Mouse (Mus musculus) kidney, postnatal 10 days (tissue): ENCODE measurements around the gene Vps8.
A peak's percentile ranks its signal among the peaks of the same experiment; 100 is the strongest.

Source experiments
- DNase-seq: peaks from one replicate; pipeline ENCODE4 v3.0.0; 2021; ENCODE audit warnings: mixed read lengths

The Vps8 gene

DNA sequence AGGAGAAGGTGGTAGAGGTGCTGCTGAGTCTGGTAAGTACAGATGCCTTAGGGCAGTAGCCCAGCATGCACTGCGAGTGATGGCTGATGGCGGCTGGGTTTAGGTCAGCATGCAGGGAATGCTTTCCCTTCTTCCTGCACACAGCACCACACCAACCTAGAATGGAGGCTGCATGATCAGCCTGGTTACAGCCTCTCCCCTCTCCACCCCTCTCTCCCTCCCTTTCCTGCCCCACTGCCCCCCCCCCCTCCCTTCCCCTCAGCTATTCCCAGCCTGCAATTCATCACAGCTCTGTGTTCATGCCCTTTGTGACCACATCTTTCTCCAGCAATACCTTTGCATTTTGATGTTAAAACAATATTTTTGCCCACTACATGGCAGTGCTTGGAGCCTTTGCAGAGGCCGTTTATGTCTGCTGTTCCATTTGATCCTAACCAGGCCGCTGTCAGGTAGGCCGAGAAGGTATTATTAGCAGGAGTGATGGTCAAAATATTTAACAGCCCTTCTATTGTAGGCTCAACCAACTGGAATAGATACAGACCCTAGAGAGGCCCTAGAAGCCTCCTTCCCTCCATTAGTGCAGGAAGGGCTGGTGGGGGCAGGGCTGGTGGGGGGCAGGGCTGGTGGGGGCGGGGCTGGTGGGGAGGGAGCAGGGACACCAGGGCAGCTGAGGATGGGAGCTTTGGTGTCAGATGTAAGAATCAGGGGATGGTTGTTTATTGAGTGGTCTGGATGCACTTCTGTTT lies 17.5 kb upstream of the Vps8 start:
- no peak for DNase-seq

DNA sequence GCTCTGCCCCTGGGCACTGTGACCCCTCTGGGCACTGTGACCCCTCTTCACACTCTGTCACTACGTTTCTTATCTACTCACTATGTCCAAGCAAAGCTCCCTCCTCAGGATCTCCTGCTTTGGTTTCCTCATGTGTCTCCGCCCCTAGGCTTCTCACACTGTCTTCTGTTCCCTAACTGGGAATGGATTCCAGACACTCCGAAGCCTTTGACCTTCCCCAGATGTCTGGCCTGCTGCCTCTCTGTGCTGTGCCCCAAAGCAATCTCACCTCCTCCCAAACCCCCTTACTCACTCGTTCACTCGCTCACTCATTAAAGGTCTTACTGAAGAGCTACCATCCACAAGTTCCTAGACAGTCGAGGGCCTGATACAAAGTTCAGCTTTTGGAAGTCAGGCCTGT lies 16.8 kb upstream of the Vps8 start:
- DNase-seq: no peak

DNA sequence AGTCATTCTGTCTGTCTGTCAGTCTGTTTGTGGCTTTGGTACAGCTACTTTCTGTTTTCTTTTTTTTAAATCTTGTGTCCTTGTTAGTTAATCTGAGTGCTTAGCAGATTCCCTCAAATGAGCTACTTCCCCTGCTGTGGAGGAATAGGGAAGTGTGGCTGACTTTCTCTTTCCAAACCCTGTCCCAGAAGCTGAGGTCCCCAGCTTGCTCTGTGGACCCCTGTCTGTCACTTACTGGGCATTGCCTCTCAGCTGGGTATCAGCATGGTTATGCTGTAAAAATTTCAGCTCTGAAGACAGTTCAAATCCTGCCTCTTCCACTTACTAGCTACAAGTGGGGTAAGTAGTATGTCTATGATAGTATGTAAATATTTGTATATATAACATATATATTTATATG lies 11.1 kb upstream of the Vps8 start:
- no peak for DNase-seq

DNA sequence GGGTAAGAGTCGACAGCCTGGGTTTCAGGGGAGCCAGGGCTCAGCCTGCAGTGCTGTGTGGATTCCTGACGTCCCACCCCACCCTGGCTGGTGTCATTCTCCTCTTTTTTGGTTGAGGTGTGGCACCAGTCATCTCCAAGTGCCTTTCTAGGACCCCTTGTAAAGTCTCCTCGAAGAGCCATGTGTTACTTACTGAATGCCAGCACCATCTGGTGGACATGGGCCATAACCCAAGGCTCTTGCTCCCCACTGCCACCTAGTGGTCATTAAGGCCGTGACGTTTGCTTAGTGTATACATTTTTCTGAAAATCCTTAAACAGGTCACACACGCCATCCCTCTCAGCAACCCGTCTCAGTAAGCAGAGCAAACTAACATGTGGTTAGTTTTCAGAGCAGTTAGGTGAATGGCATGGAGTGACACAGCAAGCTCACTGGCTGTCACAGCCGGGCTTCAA lies 10.3 kb upstream of the Vps8 start:
- DNase-seq: peak; percentile 86

DNA sequence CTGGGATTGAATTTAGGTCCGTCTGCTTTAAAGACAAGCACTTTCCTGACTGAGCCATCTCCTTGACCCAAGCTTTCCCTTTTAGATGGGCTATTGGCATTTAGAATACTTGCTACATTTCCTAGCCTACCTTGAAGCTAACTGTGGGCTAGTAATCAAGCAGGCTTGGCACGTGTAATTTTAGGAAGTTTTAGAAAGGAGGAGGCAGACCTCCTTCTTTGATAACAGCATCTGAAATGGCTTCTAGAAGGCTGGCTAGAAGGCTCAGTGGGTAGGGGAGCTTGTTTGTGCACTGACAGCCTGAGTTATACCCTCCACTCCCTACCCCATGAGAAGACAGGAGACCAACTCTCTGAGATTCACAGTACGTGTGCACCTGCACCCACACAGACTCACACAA lies 9.1 kb upstream of the Vps8 start:
- no peak for DNase-seq

DNA sequence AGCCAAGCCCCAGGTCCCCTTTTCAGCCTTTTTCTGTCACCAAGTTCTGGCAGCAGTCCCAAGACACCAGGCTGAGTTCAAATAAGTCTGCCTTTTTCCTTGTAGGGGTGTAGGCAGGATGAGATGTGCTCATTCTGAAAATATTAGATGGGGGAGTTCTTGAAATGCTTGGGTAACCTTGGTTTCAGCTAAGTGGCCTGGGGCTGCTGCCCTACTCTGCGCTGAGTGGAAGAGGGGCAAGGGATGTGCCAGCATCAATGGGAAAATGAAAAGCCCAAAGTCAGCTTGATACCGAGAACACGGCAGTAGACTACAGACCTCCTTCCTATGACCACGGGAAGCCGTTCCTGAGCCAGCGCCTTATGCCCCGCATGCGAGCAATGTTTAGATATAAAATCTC lies 7.8 kb upstream of the Vps8 start:
- no peak for DNase-seq

DNA sequence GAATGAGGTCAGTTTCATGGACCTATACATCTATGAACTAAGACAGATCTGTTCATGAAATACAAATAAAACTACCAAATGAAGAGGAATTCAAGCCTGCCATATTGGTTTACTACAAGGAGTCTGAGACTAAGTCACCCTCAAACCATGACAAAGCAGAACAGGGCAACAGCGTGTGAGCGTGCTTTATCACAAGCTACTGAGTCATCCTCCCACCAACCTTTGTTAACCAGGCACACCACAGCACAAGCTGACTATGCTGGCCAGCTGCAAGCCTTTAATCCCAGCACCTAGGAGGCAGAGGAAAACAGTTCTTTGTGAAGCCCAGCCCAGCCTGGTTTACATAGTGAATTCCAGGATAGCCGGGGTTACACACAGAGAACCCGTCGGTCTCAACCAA lies 4.9 kb upstream of the Vps8 start:
- no peak for DNase-seq

DNA sequence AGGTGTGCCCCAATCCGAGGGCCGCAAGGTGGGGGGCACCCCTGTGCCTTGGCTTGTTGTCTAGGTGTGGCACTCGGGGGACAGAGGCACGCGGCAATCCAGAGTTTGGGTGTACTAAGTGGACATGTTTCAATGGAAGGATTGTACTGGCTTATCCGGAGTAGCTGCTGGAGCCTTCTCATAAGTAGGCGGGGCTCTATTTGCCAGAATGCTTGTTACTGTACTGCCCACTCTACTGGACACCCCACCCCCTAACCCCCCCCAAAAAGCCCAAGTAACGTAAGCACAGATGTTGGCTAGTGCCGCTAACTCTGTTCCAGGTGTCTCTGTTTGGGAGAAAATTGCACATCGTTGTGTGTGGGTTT lies 610 bp downstream of the Vps8 start:
- no peak for DNase-seq

DNA sequence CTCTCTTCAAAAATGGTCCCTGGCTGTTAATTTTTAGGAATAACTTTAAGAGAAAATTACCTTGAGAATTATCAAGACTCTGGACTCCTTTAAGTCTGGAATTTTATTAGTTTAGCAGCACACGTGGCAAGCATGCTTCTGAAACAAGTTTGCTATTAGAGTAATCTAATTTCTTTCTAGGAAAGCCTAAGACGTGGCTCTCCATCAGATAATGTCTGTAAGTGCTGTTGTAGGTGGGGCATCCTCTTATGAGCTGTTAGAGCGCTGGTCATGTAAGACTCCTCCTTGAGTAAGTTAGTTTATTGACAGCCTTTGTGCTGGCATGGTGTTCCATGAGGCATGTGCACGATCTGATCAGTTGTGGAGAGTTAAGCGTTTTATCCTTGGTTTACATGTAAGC lies 5.2 kb downstream of the Vps8 start:
- no peak for DNase-seq

DNA sequence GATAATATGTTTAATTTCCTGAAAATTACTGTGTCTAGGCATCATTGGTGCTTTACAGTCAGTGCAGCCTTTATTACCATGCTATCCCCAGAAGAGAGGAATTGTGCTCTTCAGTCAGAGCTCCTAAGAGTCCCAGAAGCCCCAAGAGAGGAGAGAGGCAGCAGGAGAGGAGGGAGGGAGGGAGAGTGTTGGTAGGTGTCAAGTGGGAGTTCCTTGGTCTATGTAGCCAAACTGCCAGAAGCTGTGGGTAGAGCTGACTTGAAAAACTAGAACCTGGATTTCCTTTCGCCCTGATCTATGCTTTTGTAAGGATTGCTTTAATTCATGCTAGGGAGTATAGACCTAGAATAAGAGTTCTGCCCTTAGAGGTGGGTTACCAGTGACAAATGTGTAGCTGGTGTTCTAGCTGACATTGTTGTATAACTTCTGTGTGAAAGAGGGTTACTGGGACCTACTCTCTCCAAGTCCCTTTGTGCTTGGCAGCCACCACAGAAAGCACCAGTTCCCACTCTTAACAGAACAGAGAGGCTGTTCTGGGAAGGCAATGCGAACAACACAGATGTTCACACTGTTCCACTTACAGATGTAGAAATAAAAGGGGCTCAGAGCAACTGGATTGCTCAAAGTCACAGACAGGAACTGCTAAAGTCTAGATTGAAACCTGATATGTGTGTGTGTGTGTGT lies 7.6 kb downstream of the Vps8 start:
- DNase-seq: no peak

DNA sequence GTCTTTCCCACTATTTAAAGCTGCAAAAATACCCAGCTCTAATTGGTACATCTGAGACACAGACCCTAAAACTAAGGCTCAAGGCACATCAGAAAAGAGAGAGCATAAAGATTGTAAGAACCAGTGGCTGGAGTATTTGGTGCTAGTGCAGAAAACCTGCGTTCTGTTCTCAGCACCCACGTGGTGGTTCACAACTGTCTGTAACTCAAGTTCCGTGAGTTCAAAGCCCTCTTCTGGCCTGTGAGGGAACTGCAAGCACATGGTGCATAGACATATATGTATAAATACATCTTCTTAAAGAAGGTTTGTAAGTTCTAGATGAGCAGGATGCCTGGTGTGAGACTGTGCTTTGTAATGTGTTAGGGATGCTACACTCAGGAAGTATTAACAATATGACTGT lies 8.7 kb downstream of the Vps8 start:
- DNase-seq: no peak

DNA sequence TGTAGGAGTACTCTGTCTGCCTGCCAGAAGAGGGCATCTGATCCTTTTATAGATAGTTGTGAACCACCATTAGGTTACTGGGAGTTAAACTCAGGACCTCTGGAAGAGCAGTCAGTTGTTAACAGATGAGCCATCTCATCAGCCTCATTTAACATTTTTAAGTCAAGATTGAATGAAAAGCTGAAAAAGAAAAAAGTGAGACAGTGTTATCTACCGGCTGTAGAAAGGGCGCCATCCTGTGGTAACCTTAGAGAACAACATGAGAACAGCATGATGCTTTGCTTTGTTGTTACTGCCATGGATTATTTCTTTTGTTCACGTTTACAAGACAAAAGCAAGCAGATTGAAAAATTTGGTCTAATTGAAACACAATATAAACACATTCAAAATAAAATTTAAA lies 10.6 kb downstream of the Vps8 start:
- DNase-seq: no peak

DNA sequence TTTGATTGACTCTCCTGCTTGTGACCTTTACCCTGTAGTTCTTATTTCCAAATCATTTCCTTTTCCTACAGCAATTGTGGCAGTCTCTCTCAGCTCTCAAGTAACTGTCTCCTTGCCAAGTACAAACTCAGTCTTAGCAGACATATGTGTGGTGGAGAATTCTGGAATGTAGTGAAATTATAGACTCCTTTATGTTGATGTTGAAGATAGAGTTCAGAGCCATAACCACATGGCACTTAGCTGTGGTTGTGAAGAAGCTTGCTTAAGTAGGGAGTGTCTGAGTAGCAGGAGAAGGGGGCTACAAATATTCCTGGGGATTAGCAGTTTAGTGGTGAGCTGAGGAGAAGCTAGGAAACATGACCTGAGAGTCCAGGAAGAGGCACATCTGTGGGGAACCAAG lies 18.1 kb downstream of the Vps8 start:
- no peak for DNase-seq

DNA sequence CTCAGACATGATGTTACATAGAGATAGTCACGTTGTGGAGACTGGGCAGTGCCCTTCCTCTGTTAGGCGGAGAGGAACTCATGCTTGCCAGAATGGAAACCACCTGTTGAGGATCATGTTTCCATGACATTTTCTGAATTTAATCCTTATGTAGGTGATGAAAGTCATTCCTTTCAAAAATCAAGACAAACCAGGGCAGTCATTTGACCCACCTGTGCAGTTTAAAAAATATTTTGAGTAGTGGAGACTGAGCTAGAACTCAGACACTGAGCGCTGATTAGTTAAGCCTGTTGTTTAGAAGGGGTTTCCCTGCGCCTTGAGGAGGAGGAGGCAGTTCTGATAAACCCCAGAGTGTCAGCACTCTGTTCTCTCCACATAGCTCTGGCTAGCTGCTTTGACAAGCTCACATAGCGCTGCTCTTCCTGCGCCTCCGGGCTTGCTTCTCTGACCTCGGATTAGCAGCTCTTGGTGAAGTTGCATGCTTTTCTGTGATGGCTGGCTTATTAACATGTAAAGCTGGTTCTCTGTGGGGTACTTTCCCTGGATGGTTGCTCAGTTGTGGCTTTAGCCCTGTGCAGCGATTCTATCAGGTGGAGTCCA lies 22.2 kb downstream of the Vps8 start:
- no peak for DNase-seq

DNA sequence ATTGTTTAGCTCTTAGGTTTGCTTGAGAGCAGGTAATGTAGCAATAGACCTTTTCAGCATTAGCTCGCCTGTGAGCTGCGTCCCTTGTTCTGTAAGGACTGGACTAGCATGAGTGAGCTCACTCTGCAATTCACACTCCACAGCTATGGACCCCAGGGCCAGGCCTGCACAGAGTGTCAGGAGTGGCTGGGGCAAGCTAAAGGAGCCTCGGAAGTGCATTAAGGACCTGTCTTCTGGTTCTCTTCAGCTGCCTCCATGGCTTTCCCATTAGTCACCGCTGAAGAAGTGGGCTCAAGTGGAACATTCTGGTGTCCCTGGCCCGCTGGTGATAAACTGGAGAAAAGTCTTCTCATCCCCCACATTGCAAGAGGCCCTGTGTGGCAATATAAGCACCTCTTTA lies 24.5 kb downstream of the Vps8 start:
- DNase-seq: no peak

DNA sequence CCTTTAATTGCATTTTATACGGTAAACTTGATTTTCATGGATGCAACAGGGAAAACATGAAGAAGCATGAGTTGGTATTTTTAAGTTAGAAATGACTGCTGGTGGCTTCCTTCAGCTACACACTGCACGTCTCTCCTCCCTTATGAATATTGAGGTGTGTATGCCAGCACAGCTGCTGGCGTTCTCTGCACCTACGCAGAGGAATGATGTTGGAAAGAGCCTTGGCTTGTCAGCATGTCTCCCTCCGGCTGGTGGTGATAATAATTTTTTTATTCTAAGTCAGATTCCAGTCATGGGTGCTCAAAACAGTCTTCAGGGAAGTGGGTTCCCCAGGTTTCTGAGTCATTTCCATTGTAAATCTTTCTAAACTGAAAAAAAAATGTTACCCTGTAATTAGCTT lies 25.5 kb downstream of the Vps8 start:
- DNase-seq: no peak

DNA sequence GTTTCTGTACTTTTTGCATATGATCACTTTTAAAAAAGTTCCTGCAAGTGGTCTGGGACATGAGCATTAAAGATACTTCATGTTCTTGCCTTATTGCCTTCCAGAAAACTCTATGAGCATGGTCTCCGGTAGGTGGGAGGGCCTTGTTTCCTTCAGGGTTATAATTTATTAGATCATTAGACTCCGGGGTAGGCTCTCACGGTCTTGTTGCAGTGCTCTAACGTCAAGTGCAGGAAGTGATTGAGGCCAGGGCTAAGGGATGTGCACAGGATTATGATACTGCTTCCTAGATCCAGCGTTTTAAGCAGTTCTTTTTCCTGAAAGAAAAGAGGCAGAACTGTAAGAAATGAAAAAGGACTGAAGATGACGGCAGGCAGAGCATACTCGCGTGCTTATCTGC lies 27.0 kb downstream of the Vps8 start:
- no peak for DNase-seq

DNA sequence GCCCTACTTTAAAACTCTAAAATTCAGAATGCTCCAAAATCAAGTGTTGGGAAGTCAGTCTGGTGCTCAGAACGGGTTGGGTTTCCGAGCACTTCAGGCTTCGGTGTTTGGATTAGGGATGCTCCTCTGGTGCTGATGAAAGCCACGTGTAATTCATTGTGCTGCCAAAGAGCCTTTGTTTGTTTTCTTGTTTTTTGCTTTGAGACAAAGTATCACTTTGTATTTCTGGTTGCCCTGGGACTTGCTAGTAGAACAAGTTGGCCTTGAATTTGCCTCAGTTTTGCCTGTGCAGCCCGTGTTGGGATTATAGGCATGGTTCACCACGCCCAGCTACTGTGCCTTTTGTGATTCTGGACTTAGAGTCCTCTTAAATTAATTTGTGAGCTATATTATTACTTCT lies 29.7 kb downstream of the Vps8 start:
- no peak for DNase-seq

DNA sequence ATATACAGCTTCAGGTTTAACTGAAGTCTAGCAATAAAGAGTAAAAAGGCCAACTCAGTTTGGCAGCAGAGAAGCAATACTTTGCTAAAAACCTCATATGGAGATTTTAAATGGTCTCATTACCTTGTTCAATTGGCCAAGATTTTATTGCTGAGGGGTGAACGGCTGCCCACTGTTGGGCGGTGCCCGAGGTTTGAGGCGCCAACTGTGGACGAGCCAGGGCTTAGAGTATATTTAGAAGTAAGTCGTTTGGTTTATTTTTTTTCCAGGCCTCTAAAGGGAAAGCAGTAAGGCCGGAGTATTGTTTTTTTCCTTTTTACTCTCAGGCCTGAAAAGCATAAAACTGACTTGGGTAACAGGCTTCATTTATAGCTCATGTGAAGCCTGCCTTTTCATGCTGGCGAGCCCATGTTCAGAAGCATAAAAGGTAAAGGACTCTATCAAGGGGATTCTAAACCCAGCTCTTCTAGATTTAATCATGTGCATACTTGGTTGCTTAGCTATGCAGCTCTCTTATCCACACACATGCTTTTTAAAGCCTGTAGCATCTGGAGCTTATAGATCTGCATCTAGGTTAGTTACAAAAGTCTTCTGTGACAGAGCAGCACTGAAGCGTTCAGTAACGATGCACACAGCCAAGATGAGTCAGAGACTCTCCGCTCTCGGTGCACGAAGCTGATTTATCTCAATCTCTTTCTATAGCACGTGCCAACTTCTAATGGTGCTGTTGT lies 34.9 kb downstream of the Vps8 start:
- DNase-seq: no peak

DNA sequence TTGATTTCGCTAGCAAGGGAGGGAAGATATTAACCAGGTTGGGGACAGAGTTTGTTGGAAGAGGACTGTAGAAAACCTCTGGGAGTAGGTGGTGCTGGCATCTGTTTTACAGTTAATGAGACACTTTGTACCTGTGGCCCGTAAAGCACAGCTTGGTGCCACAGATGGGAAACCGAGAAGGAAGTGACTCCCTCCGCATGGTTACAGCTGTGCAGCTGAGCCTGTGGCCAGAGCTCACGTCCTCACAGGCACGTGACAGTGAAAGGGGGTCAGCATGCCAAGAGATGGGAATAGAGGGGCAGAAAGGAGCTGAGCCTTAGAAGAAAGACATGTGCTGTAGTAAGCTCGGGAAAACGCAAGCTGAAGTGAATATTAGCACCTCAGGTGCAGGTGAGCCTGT lies 43.0 kb downstream of the Vps8 start:
- no peak for DNase-seq

DNA sequence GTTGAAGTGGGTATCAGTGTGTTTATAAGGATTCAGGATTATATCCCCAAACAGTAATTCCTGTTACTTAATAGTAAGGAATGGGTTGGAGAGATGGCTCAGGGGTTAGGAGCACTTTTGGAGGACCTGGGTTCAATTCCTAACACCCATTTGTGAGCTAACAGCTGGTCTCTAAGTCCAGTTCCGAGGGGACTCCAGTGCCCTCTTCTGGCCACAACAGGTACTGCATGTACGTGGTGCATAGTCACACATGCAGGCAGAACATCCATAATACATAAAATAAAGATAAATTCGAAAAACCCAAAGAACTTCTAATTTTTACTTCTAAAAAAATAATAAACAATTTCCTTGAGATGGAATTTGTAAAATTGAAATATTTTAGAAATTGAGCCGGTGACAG lies 47.5 kb downstream of the Vps8 start:
- DNase-seq: peak; percentile 16

DNA sequence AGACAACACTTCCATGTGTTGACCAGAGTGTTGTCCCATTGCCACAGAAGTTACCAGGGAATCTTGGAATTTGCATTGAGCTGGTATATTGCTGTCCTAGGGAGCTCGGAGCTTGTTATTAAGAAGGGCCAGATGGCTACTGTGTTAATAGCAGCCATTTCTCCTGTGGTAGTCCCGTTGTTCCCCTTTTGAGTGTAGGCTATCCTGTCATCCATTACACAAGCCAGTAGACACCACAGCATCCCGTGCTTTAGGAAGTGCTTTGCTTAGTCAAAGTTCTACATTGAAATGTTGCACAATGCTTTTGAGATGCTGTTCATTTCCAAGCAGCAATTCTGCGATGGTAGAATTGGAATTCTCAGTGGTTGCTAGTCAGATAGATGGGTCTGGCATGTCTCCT lies 54.2 kb downstream of the Vps8 start:
- no peak for DNase-seq

DNA sequence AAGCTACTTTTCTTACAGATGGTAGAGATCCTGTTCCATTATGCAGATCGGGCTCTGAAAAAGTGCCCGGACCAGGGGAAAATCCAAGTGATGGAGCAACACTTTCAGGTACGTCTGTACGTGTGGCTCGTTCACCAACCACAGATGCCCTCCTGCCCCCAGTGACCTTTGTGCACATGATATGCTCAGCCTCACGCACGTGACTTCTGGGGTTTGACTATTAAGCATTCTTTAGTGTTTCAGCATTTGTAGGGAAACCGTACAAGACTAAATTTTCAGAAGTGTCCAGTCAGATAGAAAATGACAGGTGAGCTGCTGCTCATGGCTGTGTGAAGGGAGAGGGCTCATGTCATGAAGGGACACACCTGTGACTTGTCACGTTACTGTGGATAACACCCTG lies 55.5 kb downstream of the Vps8 start:
- DNase-seq: peak; percentile 54

DNA sequence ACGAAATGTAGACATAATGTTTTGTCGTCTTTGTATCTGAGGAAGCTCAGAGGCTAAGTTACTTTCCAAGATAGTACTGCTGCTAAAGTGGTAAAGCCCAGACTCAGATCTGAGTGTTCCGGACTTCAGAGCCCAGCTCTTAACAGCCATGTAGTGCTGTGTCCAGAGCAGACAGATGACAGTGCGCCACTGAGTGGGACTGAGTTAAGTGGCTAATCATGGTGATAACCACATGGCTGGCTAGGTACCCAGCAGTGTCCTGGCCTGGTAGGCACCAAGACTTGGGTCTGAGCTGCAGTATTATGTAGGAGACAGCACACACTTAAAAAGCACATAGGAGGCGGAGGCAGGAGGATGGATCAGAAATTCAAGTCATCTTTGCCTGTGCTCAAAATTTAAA lies 60.9 kb downstream of the Vps8 start:
- DNase-seq: no peak
